Mouse (Mus musculus): ENCODE measurements around the gene Tnk1. TPM values are rescaled to one million over a fixed set of nuclear protein-coding genes. Genes with fewer than 3 reads are reported as not detected.

The Tnk1 gene
- total and polyA plus RNA-seq, 3 experiments = 0.25 to 0.35 TPM; not detected in 1

DNA sequence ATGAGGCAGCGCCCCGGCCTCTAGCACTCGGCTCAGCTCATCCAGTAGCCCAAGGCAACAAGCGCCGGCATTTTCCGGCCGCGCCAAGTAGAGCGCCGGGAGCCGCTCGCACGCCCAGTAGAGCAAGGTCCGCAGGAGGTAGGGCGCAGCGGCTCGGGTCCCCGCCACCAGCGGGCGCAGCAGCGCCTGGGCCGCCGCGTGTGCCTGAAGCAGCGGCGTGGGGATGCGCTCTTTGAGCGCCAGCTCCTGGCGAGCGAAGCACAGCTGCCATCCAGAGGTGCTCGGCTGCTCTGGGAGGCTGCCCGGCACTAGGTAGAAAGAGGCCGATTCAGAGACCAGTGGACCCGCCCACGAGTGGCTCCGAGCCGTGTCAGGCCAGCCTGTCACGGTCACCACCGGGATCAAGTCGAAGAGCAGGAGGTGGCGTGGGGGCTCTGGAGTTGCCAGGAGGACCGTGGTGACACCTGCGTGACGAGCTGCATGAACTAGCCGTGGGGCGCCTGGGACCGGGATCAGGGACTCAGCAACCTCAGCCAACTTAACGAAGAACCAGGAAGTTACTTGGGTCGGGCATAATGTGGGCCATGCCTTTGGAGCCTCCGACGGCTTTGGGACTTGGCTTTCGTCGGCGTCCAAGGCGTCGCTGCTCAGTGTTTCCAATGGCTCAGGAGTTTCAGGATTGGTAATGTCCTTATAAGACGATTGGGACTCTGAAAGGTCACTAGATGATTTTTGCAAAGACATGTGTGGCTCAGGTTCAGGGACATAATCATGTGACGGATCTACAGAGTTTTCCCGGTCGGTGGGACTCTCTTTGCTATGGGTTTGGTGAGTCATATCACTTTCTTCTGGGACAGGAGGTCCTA lies 54.5 kb downstream of the Tnk1 start:
- Histone ChIP-seq H3K9ac (ENCODE audit: control insufficient read depth, low read depth, low read length, poor library complexity, severe bottlenecking) (peak overlapping the region; percentile 78), H3K27ac (ENCODE audit: control insufficient read depth, low read depth, low read length) (no peak overlapping the region), H3K4me3 (ENCODE audit: control insufficient read depth in 1 of 2, insufficient read depth in 1 of 2, low read depth in 2 of 2, low read length in 2 of 2) (peak overlapping the region; percentile 70 to 89), H3K79me2 (ENCODE audit: control insufficient read depth, insufficient read depth, low read length, poor library complexity) (peaks cover 8% of the 10 kb centered on the region; the same call in 1 of the 2 replicates), H3K27me3 (ENCODE audit: control insufficient read depth in 1 of 2, insufficient read depth in 2 of 2, low read length in 2 of 2) (no peaks in the 10 kb centered on the region; a peak in 1 of 4 replicates), H3K36me3 (ENCODE audit: control insufficient read depth in 1 of 2, insufficient read depth in 2 of 2, low read length in 2 of 2) (peaks cover 0 to 5% of the 10 kb centered on the region in 2 experiments; a peak in 2 of 4 replicates), H3K4me1 (ENCODE audit: control insufficient read depth in 1 of 2, insufficient read depth in 2 of 2, low read length in 2 of 2) (peaks cover 5 to 16% of the 10 kb centered on the region in 2 experiments; a peak in 3 of 4 replicates), H3K9me3 (replicated peaks; ENCODE audit: insufficient read depth, low read length) (no peaks in the 10 kb centered on the region)
- peak; percentile 53 for TF ChIP-seq SMC3 (IDR thresholded peaks at IDR 0.05; ENCODE audit: low read depth, low read length)
- TF ChIP-seq MYC (IDR thresholded peaks at IDR 0.05; ENCODE audit: low read depth, low read length) = peak; percentile 37; the same call in 1 of the 2 replicates
- peak in 2 of 3 experiments; percentile 62 to 74; a peak in 4 of 6 replicates for TF ChIP-seq CTCF (IDR thresholded peaks at IDR 0.05 in 2 of 3, conservative IDR thresholded peaks at IDR 0.05 in 1 of 3; ENCODE audit: control insufficient read depth in 1 of 3, insufficient read depth in 1 of 3, low read depth in 2 of 3, low read length in 3 of 3, poor library complexity in 1 of 3, severe bottlenecking in 1 of 3)
- peak; percentile 44 for TF ChIP-seq MAX (IDR thresholded peaks at IDR 0.05; ENCODE audit: low read length)
- peak; percentile 14; the same call in 1 of the 2 replicates for TF ChIP-seq NELFE (IDR thresholded peaks at IDR 0.05; ENCODE audit: low read depth, low read length)
- TF ChIP-seq POLR2A (IDR thresholded peaks at IDR 0.05; ENCODE audit: control insufficient read depth in 1 of 2, insufficient read depth in 1 of 2, low read depth in 1 of 2, low read length in 2 of 2, poor library complexity in 1 of 2) = peak; percentile 54 to 68; a peak in 3 of 4 replicates
- TF ChIP-seq NRF1 (IDR thresholded peaks at IDR 0.05; ENCODE audit: insufficient read depth, low read depth, low read length, poor library complexity, severe bottlenecking) = 0 out of 2 replicates have a peak, but pooled peaks have one; percentile 30
- TF ChIP-seq JUND (IDR thresholded peaks at IDR 0.05; ENCODE audit: low read depth, low read length) = no peak
- 0 out of 2 replicates have a peak, but pooled peaks have one; percentile 25 for TF ChIP-seq TBP (IDR thresholded peaks at IDR 0.05; ENCODE audit: low read depth, low read length)
- no peak; the same call in 1 of the 2 replicates for TF ChIP-seq HCFC1 (IDR thresholded peaks at IDR 0.05; ENCODE audit: low read depth, low read length)
- no peak for TF ChIP-seq MAZ (IDR thresholded peaks at IDR 0.05; ENCODE audit: low read depth, low read length)
- peak; percentile 45 for TF ChIP-seq SIN3A (IDR thresholded peaks at IDR 0.05; ENCODE audit: low read length)
- peak; percentile 24 for TF ChIP-seq RAD21 (IDR thresholded peaks at IDR 0.05; ENCODE audit: low read depth, low read length)
- TF ChIP-seq ZC3H11A (IDR thresholded peaks at IDR 0.05; ENCODE audit: low read depth, low read length) = 0 out of 2 replicates have a peak, but pooled peaks have one; percentile 4
- TF ChIP-seq MXI1 (IDR thresholded peaks at IDR 0.05; ENCODE audit: low read depth, low read length) = peak; percentile 81
- 0 out of 2 replicates have a peak, but pooled peaks have one; percentile 44 for TF ChIP-seq ELF1 (IDR thresholded peaks at IDR 0.05; ENCODE audit: low read depth, low read length)
- peak; percentile 53; the same call in 1 of the 2 replicates for TF ChIP-seq USF1 (IDR thresholded peaks at IDR 0.05; ENCODE audit: low read depth, low read length)
- TF ChIP-seq POLR2AphosphoS2 (IDR thresholded peaks at IDR 0.05; ENCODE audit: low read length) = no peak
- no peak for TF ChIP-seq MYB (IDR thresholded peaks at IDR 0.05; ENCODE audit: low read depth, low read length)
- no peak for TF ChIP-seq GABPA (IDR thresholded peaks at IDR 0.05; ENCODE audit: low read depth, low read length)
- DNase-seq (ENCODE audit: low read depth, low spot score) = peak; percentile 81

Measured in MEL (cell line).